Mouse (Mus musculus) heart, adult 11 months (tissue): ENCODE results near the gene Adamts1.

Experiments
- DNase-seq: peaks from one replicate; pipeline ENCODE4 v3.0.0; 2022

The Adamts1 gene

DNA sequence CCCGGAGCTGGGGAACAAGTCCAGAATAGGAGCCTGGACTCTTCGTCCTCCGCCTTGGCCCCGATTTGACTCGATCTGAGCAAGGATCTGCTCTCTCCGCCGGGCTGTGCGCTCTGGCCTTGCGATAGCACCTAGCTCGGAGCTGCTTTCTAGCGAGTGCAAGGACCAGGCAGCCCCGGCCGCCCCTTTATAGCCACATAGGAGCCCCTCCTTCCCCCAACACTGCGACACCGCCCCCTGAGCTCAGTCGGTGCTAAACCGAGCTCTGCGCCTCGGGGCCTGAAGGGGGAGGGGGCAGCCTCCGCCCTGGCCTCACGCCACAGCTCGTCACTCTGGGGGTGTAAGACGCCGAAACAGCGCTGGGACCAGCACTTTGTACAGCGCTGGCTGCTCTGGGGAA is at the start of gene Adamts1:
TSS of gene Adamts1 (minus strand) at position 160 of the 400 bp plus-strand sequence.
- peak; percentile 100 for DNase-seq

- DNase-seq = peak; percentile 40
Observed at GRCm38 (mm10) chr16:85827066-85827465, 24.2 kb upstream of the Adamts1 start.

DNA sequence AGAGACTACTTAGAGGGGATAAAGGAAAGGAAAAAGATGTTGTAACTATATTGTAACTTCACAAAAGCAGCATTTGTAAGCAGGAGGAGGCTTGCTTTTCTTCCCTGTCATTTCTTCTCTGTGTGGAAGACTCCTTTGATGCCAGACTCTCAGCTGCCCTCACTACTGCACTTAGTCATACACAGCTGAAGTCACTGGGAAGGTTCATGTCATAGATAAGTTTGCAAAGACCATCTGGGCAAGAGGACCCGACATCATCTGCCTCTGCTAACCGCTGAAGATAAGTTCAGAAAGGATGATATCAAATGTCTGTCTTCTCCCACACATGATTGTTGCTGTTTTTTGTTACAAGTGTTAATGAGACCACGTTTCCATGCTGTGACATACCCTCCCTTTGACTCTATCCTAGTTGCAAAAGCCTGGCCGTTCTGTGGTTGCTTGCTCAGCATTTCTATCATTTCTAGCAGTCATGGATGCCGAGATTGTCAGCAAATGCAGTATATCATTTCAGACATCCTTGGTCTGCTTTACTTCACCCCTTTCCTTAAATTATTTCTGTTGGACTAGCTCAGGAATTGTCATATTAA is 19.5 kb upstream of the Adamts1 start:
- peak; percentile 85 for DNase-seq

DNA sequence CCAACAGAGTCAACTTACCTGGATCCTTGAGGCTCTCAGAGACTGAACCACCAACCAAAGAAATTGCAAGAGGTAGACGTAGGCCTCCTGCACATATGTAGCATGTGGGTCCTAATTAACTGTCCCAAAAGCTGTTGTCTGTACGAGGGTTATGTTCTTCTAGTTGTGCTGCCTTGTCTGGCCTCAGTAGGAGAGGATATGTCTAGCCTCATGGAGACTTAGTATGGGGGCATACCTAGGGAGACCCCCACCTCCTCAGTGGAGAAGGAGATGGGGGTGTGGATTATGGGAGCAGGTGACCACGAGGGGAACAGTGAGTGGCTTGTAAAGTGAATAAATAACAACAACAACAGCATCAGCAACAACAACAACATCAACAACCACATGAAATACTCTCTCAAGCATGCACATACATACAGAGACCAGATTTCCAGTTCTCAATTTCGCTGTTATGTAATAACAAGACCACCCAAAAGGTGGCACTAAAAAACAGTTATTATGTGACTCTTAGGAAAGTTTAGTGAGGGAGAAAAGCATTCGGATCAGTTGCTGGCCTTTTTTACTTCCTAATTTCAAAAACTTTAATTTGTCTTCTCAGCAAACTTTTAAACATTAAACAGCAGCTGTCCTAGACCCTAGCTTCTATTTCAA is 17.0 kb upstream of the Adamts1 start:
- peak; percentile 78 for DNase-seq

- DNase-seq = no peak
Observed at GRCm38 (mm10) chr16:85814116-85814515, 11.2 kb upstream of the Adamts1 start.

DNA sequence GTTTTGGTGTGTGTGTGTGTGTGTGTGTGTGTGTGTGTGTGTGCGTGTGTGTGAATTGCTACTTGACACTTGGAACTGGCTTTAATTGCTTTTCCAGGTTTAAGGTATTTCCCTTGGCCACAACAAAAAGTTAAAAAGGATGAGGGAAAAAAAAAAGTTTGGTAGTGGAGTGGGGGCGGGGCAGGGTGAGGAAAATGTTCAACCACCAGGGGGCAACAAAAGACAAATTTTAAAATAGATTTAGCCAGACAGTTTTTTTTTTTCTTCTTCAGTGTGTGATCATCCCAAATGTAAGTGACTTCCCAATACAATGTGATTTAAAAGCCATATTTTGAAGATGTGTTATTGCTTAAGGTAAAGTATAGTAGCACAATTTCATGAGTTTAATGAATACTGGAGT is 4.7 kb upstream of the Adamts1 start:
- DNase-seq = peak; percentile 92

DNA sequence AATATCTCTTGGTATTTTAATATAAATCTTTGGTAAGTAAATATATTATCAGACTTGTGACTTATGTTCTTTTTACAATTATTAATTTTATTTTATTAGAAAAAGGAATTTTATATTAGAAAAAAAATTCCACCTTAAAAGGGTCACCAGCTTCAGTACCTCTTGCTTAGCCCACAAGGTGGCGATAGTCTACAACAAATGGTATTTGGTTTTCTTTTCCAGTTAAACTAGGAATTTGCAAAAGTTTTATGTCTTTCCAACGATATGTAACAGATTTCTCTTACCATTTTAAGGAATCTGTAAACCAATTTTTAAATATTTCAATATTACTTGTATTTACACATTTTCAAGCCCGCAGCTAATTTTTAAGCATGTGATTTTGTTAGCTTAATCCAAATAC is 4.2 kb upstream of the Adamts1 start:
- DNase-seq = no peak

- DNase-seq = peak; percentile 37
Observed at GRCm38 (mm10) chr16:85805581-85805980, 2.7 kb upstream of the Adamts1 start.

DNA sequence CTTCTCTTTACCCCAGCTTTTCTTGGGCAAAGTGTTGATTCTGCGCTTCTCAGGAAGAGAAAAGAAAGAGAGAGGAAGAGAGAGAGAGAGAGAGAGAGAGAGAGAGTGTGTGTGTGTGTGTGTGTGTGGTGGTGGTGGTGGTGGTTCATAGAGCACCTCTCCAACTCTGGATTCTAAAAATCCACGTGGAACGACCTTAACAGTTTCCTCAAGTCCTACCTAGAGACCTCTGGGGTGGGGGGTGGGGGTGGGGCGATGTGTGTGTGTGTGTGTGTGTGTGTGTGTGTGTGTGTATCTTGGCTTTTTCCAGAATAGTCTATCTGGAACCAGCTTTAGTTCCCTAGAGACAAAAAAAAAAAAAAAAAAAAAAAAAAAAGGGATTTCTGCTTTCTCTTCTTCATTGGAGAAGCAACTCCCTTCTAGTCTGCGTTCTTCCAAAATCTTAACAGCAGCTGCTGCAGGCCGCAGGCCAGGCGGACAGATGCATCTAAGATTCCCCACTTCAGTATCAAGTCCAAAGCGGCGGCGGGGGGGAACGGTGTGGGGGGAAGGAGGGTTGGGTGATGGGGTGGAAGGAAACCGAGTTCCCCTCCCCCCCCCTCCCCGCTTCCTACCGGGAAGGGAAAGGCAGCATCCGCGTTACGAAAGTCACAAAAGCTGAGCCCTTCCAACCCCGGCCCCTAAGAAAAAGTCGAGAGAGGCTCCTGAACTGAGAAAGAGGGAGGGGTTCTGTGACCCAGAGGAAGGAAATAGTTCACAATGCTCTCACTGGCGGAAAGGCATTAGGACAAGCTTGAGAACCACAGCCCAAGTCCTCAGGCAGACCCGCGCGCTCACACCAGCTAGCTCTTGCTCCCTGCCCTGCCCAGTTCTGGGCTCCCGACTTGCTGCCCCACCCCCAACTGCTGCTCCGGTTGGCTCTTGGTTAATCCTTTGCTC is 969 bp upstream of the Adamts1 start:
- DNase-seq = peak; percentile 99

- DNase-seq = peak; percentile 97
Observed at GRCm38 (mm10) chr16:85801971-85802811, 722 bp downstream of the Adamts1 start.

DNA sequence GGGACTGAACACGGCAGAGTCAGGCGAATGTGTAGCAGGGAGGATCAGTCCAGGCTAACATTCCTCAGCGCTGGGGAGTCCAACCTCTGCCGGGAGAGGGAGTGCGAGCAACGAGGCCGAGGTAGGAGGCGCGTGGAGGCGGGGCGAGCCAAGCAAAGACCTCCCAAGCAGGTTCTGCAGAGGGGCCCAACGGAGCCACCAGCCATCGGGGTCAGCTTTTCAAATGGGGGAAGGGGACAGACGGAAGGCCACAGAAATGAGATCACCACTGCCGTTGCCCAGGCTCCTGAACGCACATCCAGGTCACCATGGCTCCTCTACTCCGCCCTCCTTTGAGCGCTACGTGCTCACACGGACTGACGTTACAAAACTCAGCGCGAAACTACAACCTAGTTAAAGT is 1.7 kb downstream of the Adamts1 start:
- DNase-seq = peak; percentile 98

GRCm38 (mm10) chr16:85800691-85801090 is 2.2 kb downstream of the Adamts1 start:
- DNase-seq = peak; percentile 99

- peak; percentile 88 for DNase-seq
Observed at GRCm38 (mm10) chr16:85799971-85800370, 2.9 kb downstream of the Adamts1 start.

- DNase-seq = peak; percentile 89
Observed at GRCm38 (mm10) chr16:85798334-85798733, 4.6 kb downstream of the Adamts1 start.

GRCm38 (mm10) chr16:85797161-85797560 is 5.8 kb downstream of the Adamts1 start:
- no peak for DNase-seq

DNA sequence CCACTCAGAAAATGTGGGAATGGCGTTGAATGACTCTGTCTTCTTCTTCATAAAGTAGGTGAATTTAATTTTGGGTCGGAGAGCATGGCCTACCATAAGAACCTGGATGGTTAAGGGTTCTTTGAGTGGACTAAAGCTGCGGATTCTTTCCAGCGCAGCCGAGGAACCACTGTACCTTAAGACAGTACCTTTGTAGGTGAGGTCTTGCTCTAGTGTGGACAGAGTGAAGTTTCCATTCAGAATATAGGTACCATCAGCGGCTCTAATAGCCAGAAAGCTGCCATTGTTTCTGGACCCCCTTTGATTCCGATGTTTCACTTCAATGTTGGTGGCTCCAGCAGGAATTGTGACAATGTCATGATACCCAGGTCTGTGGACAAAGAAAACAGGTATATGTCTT is 7.2 kb downstream of the Adamts1 start:
- peak; percentile 72 for DNase-seq

- DNase-seq = no peak
Observed at GRCm38 (mm10) chr16:85793166-85793830, 9.6 kb downstream of the Adamts1 start.

DNA sequence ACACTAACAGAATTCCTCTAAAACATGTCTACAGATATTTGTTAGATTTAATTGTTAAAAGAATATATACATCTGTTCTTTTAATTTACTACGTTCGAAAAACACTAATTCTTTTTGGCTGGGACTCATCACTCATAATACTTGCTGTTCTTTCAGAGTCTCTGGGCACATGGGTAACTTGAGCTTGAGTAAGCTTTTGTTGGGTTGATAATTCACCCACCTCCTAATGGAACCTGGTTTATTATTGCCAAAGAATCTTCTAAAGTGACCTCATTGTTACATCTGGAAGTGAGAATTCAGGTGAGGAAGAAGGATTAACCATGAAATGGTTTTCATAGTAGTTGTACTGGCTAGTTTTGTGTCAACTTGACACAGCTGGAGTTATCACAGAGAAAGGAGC is 21.8 kb downstream of the Adamts1 start:
- no peak for DNase-seq

DNA sequence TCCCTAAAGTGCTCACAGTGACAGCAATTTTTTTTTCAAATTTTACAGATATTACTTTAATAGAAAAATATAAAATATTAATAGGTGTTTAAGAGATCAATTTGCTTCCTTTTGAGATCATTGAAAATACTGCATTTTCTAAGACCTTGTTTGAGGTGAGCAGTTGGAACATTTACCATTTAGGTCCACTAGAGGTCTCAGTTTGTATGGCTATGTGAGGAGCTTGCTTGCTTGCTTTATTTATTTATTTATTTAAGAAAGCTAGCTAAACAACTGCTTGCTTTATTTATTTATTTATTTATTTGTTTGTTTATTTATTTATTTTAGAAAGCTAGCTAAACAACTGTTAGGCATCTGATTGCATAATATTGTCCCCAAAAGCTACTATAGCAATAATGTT is 23.1 kb downstream of the Adamts1 start:
- DNase-seq = no peak

DNA sequence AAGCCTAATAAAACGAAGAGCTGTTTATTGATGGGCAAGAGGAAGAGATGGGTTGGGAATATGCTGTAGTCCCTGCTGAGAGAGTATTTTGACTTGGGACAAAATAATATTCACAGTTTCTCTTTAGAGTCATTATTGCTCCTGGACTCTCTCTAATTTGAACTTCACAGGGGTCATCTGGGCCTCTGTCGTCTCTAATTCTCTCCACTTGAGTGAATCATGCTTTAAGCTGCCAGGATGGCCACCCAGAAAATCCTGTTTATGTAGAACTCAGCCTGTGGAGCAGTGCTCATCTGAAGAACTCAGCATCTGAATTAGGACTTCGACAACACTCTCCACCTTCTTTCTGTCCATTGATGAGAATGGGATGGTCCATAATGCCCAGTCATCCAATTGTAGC is 30.6 kb downstream of the Adamts1 start:
- DNase-seq = no peak

DNA sequence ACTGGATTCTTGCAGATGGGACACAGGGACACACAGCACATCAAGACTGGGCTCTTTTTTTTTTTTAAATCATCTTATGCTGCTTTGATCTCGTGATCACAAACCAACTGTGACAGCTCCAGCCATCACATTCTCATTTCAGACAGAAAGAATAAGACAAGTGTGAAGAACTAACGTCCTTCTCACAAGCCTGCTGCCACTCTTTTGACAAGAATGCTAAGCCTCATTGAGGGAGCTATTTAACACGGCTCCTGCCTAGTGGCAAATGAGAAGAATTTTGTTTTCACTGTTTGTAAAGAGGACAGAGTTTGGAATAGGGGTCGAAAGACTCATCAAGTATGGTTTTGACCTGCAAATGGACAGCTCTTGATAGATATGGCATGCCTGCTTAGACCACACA is 35.6 kb downstream of the Adamts1 start:
- no peak for DNase-seq

DNA sequence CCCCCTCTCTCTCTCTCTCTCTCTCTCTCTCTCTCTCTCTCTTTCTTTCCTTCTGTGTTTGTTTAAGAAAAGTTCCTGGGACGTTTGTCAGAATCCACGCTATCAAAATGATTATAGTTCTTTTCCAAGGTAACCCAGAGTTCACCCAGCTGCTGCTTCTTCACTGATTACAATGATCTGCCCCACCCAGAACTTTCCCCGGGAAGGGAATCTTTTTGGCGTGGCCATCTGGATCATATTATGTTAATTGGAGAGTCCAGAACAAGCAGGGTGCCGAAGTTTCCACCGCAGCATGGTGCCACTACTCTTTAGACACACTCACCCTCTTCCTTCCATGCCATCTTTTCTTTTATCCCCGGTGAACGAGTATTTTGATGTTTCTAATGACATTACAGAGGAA is 37.2 kb downstream of the Adamts1 start:
- DNase-seq = peak; percentile 83
